Mouse (Mus musculus): ENCODE measurements around the gene Iqch. TPM values are rescaled to one million over a fixed set of nuclear protein-coding genes. Genes with fewer than 3 reads are reported as not detected.

Iqch gene
- polyA plus RNA-seq, 1 experiment from 2014 or later: 0.14 TPM

- 0 out of 2 replicates have a peak, but pooled peaks have one; percentile 41 for ATAC-seq
- Histone ChIP-seq H3K9me3 (no peaks in the 10 kb centered on the region), H3K27me3 (replicated peaks) (no peaks in the 10 kb centered on the region), H3K36me3 (peaks cover 8% of the 10 kb centered on the region; the same call in 1 of the 2 replicates), H3K4me1 (replicated peaks) (no peaks in the 10 kb centered on the region), H3K27ac (peak overlapping the region; percentile 33; the same call in 1 of the 2 replicates), H3K4me3 (replicated peaks) (no peak overlapping the region), H3K4me2 (replicated peaks) (no peak overlapping the region), H3K9ac (no peak overlapping the region)
- WGBS: 44% methylated on average over 11 of the region's 11 CpGs
Observed at GRCm38 (mm10) chr9:63632924-63633323, 30.6 kb upstream of the Iqch start.

GRCm38 (mm10) chr9:63632045-63632444 is 29.8 kb upstream of the Iqch start:
- Histone ChIP-seq H3K27me3 (replicated peaks) (no peaks in the 10 kb centered on the region), H3K4me1 (replicated peaks) (no peaks in the 10 kb centered on the region), H3K4me3 (replicated peaks) (no peak overlapping the region), H3K36me3 (peaks cover 8% of the 10 kb centered on the region; the same call in 1 of the 2 replicates), H3K9ac (no peak overlapping the region), H3K27ac (no peak overlapping the region), H3K9me3 (no peaks in the 10 kb centered on the region), H3K4me2 (replicated peaks) (no peak overlapping the region)
- 92% methylated on average over 4 of the region's 4 CpGs for whole genome bisulfite sequencing
- ATAC-seq: no peak

GRCm38 (mm10) chr9:63625090-63625756 is 22.9 kb upstream of the Iqch start:
- Histone ChIP-seq H3K9me3 (no peaks in the 10 kb centered on the region), H3K27ac (no peak overlapping the region), H3K4me2 (replicated peaks) (no peak overlapping the region), H3K27me3 (replicated peaks) (no peaks in the 10 kb centered on the region), H3K9ac (no peak overlapping the region), H3K4me3 (replicated peaks) (no peak overlapping the region), H3K4me1 (replicated peaks) (no peaks in the 10 kb centered on the region), H3K36me3 (0 out of 2 replicates have a peak, but pooled peaks cover 7% of the 10 kb centered on the region)
- no peak for ATAC-seq
- WGBS: 85% methylated on average over 9 of the region's 9 CpGs

GRCm38 (mm10) chr9:63623895-63624569 is 21.7 kb upstream of the Iqch start:
- Histone ChIP-seq H3K9ac (no peak overlapping the region), H3K9me3 (no peaks in the 10 kb centered on the region), H3K27me3 (replicated peaks) (no peaks in the 10 kb centered on the region), H3K4me2 (replicated peaks) (no peak overlapping the region), H3K4me3 (replicated peaks) (no peak overlapping the region), H3K27ac (no peak overlapping the region), H3K36me3 (0 out of 2 replicates have a peak, but pooled peaks cover 7% of the 10 kb centered on the region), H3K4me1 (replicated peaks) (no peaks in the 10 kb centered on the region)
- 87% methylated on average over 15 of the region's 15 CpGs for WGBS
- no peak for ATAC-seq

DNA sequence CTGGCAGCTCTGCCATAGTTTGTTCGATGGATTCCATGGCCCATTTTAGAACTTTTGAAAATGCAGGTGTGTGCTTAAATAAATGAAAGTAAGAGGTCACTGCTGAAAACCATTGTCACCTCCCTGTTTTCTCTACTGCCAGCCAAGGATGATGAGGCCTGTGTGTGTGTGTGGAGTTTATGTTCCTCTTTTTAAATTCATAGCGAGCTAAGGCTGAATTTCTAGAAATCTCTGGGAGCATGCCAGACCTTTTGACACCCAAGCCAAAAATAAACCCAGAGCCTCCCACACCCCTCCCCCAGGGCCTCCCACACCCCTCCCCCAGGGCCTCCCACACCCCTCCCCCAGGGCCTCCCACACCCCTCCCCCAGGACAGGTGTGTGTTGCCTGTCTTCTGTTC is 15.7 kb upstream of the Iqch start:
- no peak for ATAC-seq

DNA sequence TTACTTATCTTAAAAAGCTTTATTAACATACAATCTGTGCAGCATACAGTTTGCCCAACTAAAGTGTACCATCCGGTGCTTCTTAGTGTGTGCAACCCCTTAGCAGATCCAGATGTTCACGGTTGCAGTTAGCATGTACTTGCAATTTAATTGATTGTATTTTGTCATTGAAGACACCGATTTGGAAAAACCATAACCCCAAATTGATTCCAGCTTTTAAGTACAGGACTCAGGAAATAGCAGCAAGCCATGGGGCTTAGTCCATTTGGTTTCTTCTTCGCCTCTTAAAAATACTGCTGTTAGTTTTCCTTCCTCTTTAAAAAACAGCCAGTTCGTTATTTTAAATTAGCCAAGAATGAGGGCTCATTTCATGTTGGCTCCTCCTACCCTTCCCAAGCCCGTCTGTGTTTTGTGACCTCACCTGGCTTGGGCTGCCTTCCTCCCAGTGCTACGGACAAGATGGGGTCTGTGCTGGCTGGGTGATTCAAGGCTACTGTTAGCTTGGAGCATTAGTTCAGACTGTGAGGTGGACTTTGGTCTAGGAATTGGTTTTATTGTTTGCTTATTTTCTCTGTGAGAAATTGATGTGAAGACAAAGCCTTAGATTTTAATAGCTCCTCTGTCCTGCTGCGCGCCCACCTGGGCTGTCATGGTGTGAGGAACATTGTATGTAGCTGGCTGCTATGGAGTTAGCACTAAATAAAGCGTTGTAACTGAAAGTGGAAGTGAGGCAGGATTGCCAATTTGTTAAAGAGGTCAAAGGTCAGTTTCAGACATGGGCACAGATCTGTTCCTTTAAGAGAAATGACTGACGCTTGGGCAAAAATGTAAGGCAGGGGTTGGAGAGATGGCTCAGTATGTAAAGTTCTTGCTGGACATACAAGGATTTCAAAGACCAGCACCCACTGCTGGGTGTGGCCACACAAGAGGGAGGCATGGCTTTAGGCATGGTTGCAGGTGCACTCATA is 12.0 kb upstream of the Iqch start:
- H3K9ac ChIP-seq: no peak overlapping the region
- H3K4me2 ChIP-seq (replicated peaks): no peak overlapping the region
- no peak overlapping the region; the same call in 1 of the 2 replicates for H3K27ac ChIP-seq
- peak; percentile 60 for ATAC-seq
- H3K9me3 ChIP-seq: no peaks in the 10 kb centered on the region
- no peaks in the 10 kb centered on the region for H3K27me3 ChIP-seq (replicated peaks)
- 65% methylated on average over 11 of the region's 11 CpGs for whole genome bisulfite sequencing
- H3K36me3 ChIP-seq: peaks cover 9% of the 10 kb centered on the region
- no peak overlapping the region for H3K4me3 ChIP-seq (replicated peaks)
- H3K4me1 ChIP-seq (replicated peaks): peaks cover 27% of the 10 kb centered on the region

More for the DNA sequence above, 15.7 kb upstream of the Iqch start:
- Histone ChIP-seq H3K4me3 (replicated peaks) (no peak overlapping the region), H3K4me1 (replicated peaks) (peaks cover 12% of the 10 kb centered on the region), H3K27ac (no peak overlapping the region), H3K9ac (no peak overlapping the region), H3K4me2 (replicated peaks) (no peak overlapping the region), H3K36me3 (peaks cover 16% of the 10 kb centered on the region), H3K9me3 (no peaks in the 10 kb centered on the region), H3K27me3 (replicated peaks) (no peaks in the 10 kb centered on the region)
- WGBS: 95% methylated on average over 2 of the region's 2 CpGs

GRCm38 (mm10) chr9:63613569-63613968 is 11.3 kb upstream of the Iqch start:
- H3K27ac ChIP-seq: peak overlapping the region; percentile 22; the same call in 1 of the 2 replicates

GRCm38 (mm10) chr9:63612565-63613515 is 10.5 kb upstream of the Iqch start:
- Histone ChIP-seq H3K9ac (no peak overlapping the region), H3K9me3 (no peaks in the 10 kb centered on the region), H3K27ac (peak overlapping the region; percentile 22; the same call in 1 of the 2 replicates), H3K4me2 (replicated peaks) (peak overlapping the region; percentile 17; the same call in 1 of the 2 replicates), H3K4me3 (replicated peaks) (no peak overlapping the region), H3K4me1 (replicated peaks) (peaks cover 28% of the 10 kb centered on the region), H3K27me3 (replicated peaks) (no peaks in the 10 kb centered on the region), H3K36me3 (peaks cover 8% of the 10 kb centered on the region)
- peak; percentile 57 for ATAC-seq
- 40% methylated on average over 16 of the region's 16 CpGs for WGBS

More at GRCm38 (mm10) chr9:63613569-63613968, 11.3 kb upstream of the Iqch start:
- Histone ChIP-seq H3K4me3 (replicated peaks) (no peak overlapping the region), H3K4me2 (replicated peaks) (peak overlapping the region; percentile 17; the same call in 1 of the 2 replicates), H3K9ac (no peak overlapping the region), H3K9me3 (no peaks in the 10 kb centered on the region), H3K27me3 (replicated peaks) (no peaks in the 10 kb centered on the region), H3K36me3 (peaks cover 9% of the 10 kb centered on the region), H3K4me1 (replicated peaks) (peaks cover 28% of the 10 kb centered on the region)
- ATAC-seq: peak; percentile 60; the same call in 1 of the 2 replicates
- WGBS: 21% methylated on average over 1 of the region's 1 CpGs

- WGBS: 76% methylated on average over 5 of the region's 5 CpGs
- Histone ChIP-seq H3K4me3 (replicated peaks) (no peak overlapping the region), H3K4me2 (replicated peaks) (no peak overlapping the region), H3K36me3 (no peaks in the 10 kb centered on the region), H3K9ac (no peak overlapping the region), H3K4me1 (replicated peaks) (peaks cover 28% of the 10 kb centered on the region), H3K9me3 (no peaks in the 10 kb centered on the region), H3K27me3 (replicated peaks) (no peaks in the 10 kb centered on the region), H3K27ac (no peak overlapping the region)
- ATAC-seq: no peak
Observed at GRCm38 (mm10) chr9:63611967-63612366, 9.7 kb upstream of the Iqch start.

DNA sequence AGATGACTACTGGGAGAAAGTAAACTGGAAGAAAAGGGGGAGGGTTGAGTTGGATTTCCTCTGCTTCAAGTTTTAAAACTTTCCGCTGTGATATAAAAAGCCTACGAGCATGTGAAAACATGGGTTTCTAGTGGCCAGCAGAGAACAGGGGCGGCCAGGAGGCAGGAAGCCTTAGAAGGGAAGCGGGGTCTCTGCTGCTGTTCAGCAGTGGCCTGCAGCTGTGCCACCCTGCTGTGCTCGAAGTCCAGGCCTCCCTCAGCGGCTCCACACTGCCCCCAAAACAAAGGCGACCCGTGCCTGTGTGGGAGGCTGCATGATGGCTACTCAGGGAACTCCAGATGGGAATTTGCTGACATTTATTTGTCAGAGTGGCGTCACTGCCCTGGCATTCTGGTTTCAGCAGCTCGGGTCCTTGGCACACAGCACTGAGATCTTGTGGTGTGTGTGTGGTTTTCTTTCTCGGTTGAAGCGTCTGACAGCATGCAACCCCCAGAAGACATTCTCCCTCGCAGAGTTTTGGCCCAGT is 8.6 kb upstream of the Iqch start:
- Histone ChIP-seq H3K9me3 (no peaks in the 10 kb centered on the region), H3K36me3 (no peaks in the 10 kb centered on the region), H3K9ac (no peak overlapping the region), H3K4me3 (replicated peaks) (no peak overlapping the region), H3K4me1 (replicated peaks) (peaks cover 28% of the 10 kb centered on the region), H3K27ac (no peak overlapping the region), H3K4me2 (replicated peaks) (no peak overlapping the region), H3K27me3 (replicated peaks) (no peaks in the 10 kb centered on the region)
- ATAC-seq: no peak
- 47% methylated on average over 13 of the region's 13 CpGs for WGBS

DNA sequence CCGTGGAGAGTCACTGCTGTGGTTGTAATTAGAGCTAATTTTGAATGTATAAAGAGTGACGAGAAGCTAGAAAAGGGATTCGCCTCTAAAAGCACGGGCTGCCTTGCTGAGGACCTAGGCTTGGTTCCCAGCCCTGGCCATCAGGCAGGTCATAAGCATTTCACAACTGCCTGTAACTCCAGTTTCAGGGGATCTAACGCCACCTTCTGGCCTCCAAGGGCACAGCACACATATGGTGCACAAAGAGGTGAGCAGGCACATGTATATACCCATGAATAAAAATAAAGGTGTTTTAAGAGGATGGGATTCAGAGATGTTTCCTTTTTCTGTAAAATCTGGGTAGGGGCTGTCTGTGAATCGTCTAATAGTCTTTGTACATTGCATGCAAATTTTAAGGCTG is 7.9 kb upstream of the Iqch start:
- H3K27ac ChIP-seq: no peak overlapping the region
- peaks cover 28% of the 10 kb centered on the region for H3K4me1 ChIP-seq (replicated peaks)
- ATAC-seq: no peak
- H3K9me3 ChIP-seq: no peaks in the 10 kb centered on the region
- no peaks in the 10 kb centered on the region for H3K27me3 ChIP-seq (replicated peaks)
- 87% methylated on average over 6 of the region's 6 CpGs for WGBS
- no peaks in the 10 kb centered on the region for H3K36me3 ChIP-seq
- H3K9ac ChIP-seq: no peak overlapping the region
- H3K4me3 ChIP-seq (replicated peaks): no peak overlapping the region
- H3K4me2 ChIP-seq (replicated peaks): no peak overlapping the region
